Mouse (Mus musculus): ENCODE measurements around the gene Zfyve9.

DNA sequence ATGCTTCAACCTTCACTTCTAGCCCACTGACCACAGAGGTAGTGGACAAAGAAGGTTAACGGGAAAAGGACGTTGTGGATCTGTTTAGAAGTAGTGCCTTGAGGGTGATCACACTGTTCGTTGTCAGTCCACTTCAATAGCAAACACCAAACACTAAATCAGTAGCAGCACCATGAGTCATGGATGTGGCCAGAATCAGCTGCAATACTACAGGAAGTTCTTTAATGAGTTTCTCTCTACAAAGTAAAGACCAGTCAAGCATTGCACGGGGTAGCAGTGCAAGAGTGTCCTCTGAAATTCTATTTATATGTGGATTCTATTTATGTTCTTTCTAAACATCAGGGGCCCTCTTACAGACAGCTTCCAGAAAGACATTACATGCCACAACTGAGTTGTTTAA is 182.3 kb downstream of the Zfyve9 start:
- no peak for TF ChIP-seq CTCF (IDR thresholded peaks at IDR 0.05; ENCODE audit: low read depth, low read length)
- TF ChIP-seq POLR2A (IDR thresholded peaks at IDR 0.05; ENCODE audit: extremely low read depth, insufficient read depth, low read length) = no peak
